Mouse (Mus musculus) embryo, embryonic 9.5 days (tissue): ENCODE measurements around the gene Tmem87a.

Source experiments
- DNase-seq: peaks from one replicate; pipeline ENCODE4 v3.0.0-alpha.2; 2017; ENCODE audit errors: extremely low spot score

Tmem87a gene

DNA sequence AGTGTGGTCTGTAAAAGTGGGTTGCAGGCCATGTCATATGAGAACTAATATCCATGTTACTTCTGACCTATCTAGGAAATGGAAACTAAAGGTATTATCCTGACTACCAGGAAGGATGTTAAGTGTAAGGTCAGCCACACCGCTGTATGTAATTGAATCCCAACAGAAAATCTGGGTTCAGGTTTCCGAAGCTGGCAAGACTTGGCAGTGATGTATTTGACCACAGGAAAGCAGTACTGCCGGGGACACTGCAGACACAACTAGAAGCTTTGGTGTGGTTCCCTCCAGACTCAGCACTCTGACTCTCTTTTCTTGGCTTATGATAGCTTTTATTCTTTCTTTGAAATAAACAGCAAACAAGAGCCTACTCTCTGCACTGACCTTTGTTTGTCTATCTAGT lies 37.4 kb downstream of the Tmem87a start:
- no peak for DNase-seq

DNA sequence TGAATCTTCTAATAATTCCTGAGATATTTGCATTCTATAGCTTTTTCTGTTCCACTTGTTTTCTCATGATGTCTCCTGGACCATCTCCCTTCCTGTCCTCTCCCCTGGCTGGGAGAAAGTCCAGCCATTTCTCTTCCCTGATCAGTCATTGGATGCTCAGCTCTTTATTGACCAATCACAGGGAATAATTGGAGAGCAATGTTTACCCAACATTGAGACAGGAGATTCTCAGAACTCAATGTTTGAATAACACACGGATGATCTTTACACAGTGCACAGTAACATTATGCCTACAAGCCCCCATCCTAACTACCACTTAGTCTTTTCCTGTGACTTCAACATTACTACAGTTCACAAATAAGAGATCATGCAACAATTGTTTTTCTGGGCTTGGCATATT lies 43.5 kb downstream of the Tmem87a start:
- no peak for DNase-seq

DNA sequence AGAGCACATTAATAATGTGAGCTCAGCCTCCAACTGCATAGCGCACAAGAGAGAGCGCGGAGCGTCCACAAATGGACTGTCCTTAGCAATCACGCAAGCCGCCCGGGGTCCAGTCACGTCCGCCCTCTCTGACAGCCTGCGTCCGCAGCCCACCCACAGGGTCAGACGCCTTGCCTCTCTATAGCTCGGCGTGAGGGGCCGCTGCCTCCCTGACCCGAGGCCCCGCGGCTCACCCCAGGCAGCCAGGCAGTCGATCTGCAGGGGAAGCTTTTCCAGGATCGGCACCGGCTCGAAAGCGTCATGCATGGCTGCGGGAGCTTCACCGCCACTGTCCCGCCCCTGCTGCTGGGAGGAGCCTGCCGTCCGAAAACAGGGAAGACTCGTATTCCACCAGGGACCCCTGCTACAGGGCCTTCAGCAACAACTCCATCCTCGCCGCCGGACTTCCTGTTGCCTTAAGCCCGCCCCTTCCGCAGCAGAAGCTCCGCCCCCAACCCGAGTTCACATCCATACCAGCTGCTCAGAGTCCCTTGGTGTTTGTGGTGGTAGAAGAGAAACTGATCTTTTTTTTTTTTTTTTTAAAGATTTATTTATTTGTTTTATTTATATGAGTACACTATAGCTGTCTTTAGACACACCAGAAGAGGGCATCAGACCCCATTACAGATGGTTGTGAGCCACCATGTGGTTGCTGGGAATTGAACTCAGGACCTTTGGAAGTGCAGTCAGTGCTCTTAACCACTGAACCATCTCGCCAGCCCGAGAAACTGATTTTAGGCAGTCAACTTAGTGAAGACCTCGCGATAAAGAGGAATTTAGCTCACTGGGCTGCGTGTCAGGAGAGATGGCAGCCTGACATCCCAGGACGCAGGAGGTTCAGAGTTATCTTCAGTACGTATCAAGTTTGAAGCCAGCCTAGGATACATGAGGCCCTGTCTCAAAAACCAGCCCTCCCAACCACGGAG lies 50.9 kb downstream of the Tmem87a start, which contains the start of gene Vps39:
Gene Vps39, minus strand, starts transcription at position 456 of the 965 bp plus-strand sequence.
- DNase-seq = peak; percentile 88

DNA sequence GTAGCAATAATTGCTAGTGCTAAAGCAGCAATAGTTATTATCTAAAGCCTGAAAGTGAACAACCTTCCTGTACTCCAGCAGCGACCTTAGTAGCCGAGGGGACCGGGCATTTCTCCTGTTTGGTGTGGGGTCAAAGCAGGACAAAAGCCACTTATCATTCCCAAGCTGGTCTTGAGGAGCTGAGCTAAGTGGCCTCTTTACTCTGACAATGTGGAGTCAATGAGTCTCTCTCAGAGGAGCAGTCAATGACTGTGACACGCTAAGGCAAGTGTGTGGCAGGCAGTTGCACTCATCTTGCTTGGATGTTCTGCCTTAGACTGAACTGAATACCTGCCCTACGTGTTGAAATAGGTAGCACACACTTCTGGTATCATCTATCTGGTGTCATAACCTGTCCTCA lies 52.6 kb downstream of the Tmem87a start:
- DNase-seq = no peak

- no peak for DNase-seq
Measured at GRCm38 (mm10) chr2:120348120-120348519, 55.8 kb downstream of the Tmem87a start.

DNA sequence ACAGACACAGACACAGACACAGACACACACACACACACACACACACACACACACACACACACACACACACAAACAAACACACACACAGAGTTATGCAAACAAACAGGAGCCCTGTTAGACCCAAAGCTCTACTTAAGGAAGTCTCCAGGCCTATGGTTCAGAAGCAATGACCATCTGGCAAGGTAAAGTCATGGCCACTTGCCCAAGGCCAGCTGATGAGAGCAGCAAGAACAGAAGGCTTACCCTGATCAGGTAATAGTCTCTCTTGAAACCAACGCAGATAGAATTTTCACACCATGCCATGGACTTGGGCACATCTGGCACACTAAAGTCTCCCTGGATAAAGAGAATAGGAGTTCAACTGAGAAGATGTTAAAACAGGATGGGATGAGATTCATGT lies 62.2 kb downstream of the Tmem87a start:
- no peak for DNase-seq

- DNase-seq = no peak
Measured at GRCm38 (mm10) chr2:120337886-120338285, 66.0 kb downstream of the Tmem87a start.

DNA sequence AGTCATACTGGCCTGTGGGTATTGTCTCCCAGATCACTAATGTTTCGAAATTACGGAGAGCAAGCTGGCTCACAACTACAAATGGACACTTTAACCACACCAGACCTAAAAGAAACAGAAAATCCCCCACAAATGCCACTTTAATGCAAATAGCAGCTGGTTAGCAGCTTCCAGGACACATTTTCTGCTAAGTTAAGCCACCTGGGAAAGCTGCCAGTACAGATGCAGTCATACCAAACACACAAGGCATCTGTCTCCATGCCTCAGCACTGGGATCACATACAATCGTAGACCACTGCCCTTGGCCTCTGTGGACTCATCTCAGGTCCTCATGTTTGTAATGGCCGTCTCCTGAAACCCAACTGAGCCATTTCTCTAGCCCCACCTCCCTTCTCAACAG lies 72.3 kb downstream of the Tmem87a start:
- no peak for DNase-seq

DNA sequence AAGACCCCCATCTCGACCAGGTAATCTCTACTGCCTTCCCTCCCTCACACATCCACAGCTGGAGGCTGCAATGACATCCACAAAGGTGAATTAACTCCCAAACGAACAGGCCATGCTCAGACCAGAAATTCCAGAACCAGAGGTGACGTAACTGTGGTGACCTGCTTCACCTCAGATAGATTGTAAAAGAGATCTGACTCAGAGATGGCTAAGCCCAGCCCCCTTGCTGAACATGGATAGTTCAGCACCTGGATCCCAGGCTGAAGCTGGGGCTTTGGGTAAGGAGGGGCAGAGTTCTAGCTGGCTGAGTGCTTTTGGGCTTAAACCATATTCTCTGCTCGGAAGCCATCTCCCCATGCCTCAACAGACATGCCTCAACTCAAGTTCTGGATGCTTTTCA lies 88.8 kb downstream of the Tmem87a start:
- DNase-seq = no peak

- DNase-seq = no peak
Measured at GRCm38 (mm10) chr2:120314487-120314886, 89.4 kb downstream of the Tmem87a start.

DNA sequence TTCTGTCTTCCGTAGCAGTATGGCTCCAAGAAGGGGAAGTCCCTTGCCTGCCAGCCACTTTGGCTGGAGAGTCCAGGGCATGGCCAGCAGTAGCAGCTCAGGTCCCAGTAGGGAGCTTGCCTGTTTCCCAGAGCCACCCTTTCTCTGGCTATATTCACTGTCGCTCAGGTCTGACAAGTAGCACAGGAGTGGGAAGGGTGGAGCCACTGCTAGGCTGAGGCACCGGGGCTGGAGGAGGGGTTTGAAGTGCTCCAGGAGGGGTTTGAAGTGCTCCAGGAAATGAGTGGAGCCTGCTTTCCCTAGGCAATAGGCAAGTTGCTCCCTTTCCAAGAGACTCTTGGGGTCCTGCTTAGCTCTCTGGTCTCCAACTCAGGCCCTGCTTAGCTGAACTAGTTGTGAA lies 89.9 kb downstream of the Tmem87a start, which contains the start of gene Pla2g4f:
Gene Pla2g4f, minus strand, starts transcription at position 190 of the 400 bp plus-strand sequence.
- DNase-seq = no peak

DNA sequence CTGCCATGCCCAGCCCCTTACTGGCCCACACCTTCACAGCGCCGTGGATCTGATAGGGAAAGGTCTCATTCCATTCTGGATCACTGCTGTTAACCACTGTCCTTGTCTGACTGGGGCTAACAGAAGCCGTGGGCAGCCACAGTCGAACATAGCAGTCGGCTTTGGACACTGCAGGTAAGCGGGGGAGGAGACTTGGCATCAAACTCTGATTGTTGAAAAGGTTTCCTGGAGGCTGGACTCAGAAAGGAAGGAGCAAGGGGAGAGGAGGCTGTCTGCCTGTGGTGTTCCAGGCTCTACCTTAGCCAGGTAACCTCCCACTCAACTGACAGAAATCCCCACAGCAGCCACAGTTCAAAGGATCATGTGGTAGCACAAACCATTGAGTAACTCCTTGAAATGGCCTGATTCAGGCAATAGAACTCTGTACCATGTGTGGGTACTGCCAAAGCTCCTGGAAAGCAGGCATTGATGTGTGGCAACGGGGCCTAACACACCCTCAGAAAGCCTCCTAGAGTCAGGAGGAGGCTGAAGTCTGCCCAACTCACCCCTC lies 91.6 kb downstream of the Tmem87a start:
- no peak for DNase-seq
